ENCODE assay signal across 10 mouse cellular contexts in the genomic region with DNA sequence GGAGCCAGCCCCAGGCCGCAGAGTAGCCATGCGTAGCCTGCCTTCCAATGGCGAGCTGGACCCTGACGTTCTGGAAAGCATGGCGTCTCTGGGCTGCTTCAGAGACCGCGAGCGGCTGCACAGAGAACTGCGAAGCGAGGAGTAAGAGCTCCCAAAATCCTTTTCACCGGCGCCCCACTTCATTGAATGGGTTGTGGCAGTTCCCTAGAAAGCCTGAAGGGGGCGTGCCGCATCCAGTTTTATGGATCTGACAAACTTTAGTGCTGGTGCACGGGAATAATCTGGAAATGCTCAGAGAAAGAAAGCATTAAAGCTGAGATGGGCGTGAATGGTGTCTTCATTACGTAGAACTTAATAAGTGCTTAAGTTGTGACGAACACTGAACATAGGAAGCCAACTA. TPM values are rescaled to one million over a fixed set of nuclear protein-coding genes. Genes with fewer than 3 reads are reported as not detected.
A peak's percentile ranks its signal among the peaks of the same experiment; 100 is the strongest.
DNase-seq lines count a peak whose midpoint lies in the region; ATAC-seq and TF ChIP-seq lines count a peak whose summit lies in the region.
"Had no signal": no experiment of that assay in that cellular context is flagged by ENCODE, and none has a peak within 500 bp of the region (broad histone marks: within the 10 kb centered on the region; RNA-seq: fewer than 3 reads in every experiment).

No protein-coding gene starts in this region.

- DNase-seq in kidney, adult 2 months: peak; percentile 39
- DNase-seq in CH12.LX (ENCODE audit: extremely low read depth): peak; percentile 32
- no peak for DNase-seq in Patski (ENCODE audit: low read depth, low spot score)
- peak; percentile 62 for DNase-seq in embryo, embryonic 10 days (ENCODE audit: low spot score)
- no peak for DNase-seq in liver, adult 2 months (ENCODE audit: extremely low read depth, low read depth, low spot score)
- DNase-seq in urinary bladder, postnatal 10 days (ENCODE audit: low spot score): no peak

- no peak overlapping the region for H3K9ac ChIP-seq in kidney, embryonic 16.5 days (replicated peaks; ENCODE audit: low read length)
- no peak overlapping the region for H3K9ac ChIP-seq in CH12.LX (ENCODE audit: insufficient read depth, low read depth)
- H3K9ac ChIP-seq in liver, adult 2 months (ENCODE audit: low read depth, low read length): peak overlapping the region; percentile 15; the same call in 1 of the 2 replicates
- H3K9ac ChIP-seq: embryonic facial prominence, embryonic 15.5 days; lung, embryonic 15.5 days had no signal

- no peaks in the 10 kb centered on the region for H3K4me1 ChIP-seq in kidney, adult 2 months (ENCODE audit: control insufficient read depth, insufficient read depth, low read length)
- H3K4me1 ChIP-seq in kidney, embryonic 16.5 days (ENCODE audit: insufficient read depth, low read length): no peaks in the 10 kb centered on the region
- H3K4me1 ChIP-seq in CH12.LX (ENCODE audit: control insufficient read depth in 1 of 2, insufficient read depth in 2 of 2): no peaks in the 10 kb centered on the region
- H3K4me1 ChIP-seq in liver, adult 2 months (ENCODE audit: control insufficient read depth, insufficient read depth, low read length): no peaks in the 10 kb centered on the region
- H3K4me1 ChIP-seq in olfactory bulb, adult 2 months (ENCODE audit: control insufficient read depth, insufficient read depth, low read length): peaks cover 3% of the 10 kb centered on the region; the same call in 1 of the 2 replicates
- H3K4me1 ChIP-seq: lung, embryonic 15.5 days had no signal

- no peak for ATAC-seq in kidney, embryonic 16.5 days (ENCODE audit: low FRiP score, low TSS enrichment)
- ATAC-seq in Patski: no peak

- dilution Hi-C loops in CH12.LX (cut with MboI; ENCODE audit: extremely low pct_ligation_motif_present, extremely low pct_unique_long_range_greater_than_20kb, low sequenced_read_pairs): no loop called here

- no peak for TF ChIP-seq EP300 in CH12.LX (IDR thresholded peaks at IDR 0.05; ENCODE audit: low read length)

- CTCF ChIA-PET in Patski (lab: Charles Lee): interaction anchor here (1.0 to 1.9 kb wide), 7 partner anchors 10 to 102 kb away, joined by 3 to 7 read pairs (median 4); a partner anchor contains a TSS

- no peak for TF ChIP-seq POLR2A in kidney, adult 2 months (IDR thresholded peaks at IDR 0.05; ENCODE audit: low read depth, low read length)
- no peak for TF ChIP-seq POLR2A in CH12.LX (IDR thresholded peaks at IDR 0.05; ENCODE audit: low read depth, low read length)
- TF ChIP-seq POLR2A in liver, adult 2 months (IDR thresholded peaks at IDR 0.05; ENCODE audit: extremely low read depth, insufficient read depth, low read length): no peak
- TF ChIP-seq POLR2A in olfactory bulb, adult 2 months (IDR thresholded peaks at IDR 0.05; ENCODE audit: insufficient read depth, low read depth, low read length): no peak

- peak; percentile 61 for TF ChIP-seq CTCF in kidney, adult 2 months (conservative IDR thresholded peaks at IDR 0.05; ENCODE audit: insufficient read depth, insufficient read length, low read depth, low read length)
- TF ChIP-seq CTCF in CH12.LX (conservative IDR thresholded peaks at IDR 0.05 in 1 of 2, IDR thresholded peaks at IDR 0.05 in 1 of 2; ENCODE audit: low read depth in 2 of 2, low read length in 2 of 2) (peak; percentile 24 to 67; a peak in 3 of 4 replicates), Patski (IDR thresholded peaks at IDR 0.05) (peak; percentile 80)
- peak; percentile 64; the same call in 1 of the 2 replicates for TF ChIP-seq CTCF in liver, adult 2 months (IDR thresholded peaks at IDR 0.05; ENCODE audit: low read depth, low read length)
- TF ChIP-seq CTCF in olfactory bulb, adult 2 months (IDR thresholded peaks at IDR 0.05; ENCODE audit: insufficient read depth, low read depth, low read length): peak; percentile 47; the same call in 1 of the 2 replicates

- H3K27ac ChIP-seq in kidney, adult 2 months (ENCODE audit: insufficient read depth, low read depth, low read length): no peak overlapping the region
- no peak overlapping the region for H3K27ac ChIP-seq in kidney, embryonic 16.5 days (ENCODE audit: low read length)
- H3K27ac ChIP-seq in CH12.LX (ENCODE audit: insufficient read depth, low read depth): no peak overlapping the region
- H3K27ac ChIP-seq in liver, adult 2 months (replicated peaks; ENCODE audit: insufficient read depth, low read depth, low read length): no peak overlapping the region
- H3K27ac ChIP-seq in olfactory bulb, adult 2 months (ENCODE audit: insufficient read depth, low read depth, low read length): no peak overlapping the region
- H3K27ac ChIP-seq: embryonic facial prominence, embryonic 15.5 days; lung, embryonic 15.5 days had no signal

- no peaks in the 10 kb centered on the region for H3K27me3 ChIP-seq in kidney, adult 2 months (replicated peaks; ENCODE audit: control insufficient read depth, insufficient read depth, low read length)
- no peaks in the 10 kb centered on the region for H3K27me3 ChIP-seq in kidney, embryonic 16.5 days (ENCODE audit: insufficient read depth, low read length)
- H3K27me3 ChIP-seq in CH12.LX (replicated peaks) (no peaks in the 10 kb centered on the region), Patski (no peaks in the 10 kb centered on the region)
- H3K27me3 ChIP-seq in liver, adult 2 months (ENCODE audit: control insufficient read depth, insufficient read depth, low read length): no peaks in the 10 kb centered on the region
- H3K27me3 ChIP-seq: embryonic facial prominence, embryonic 15.5 days; lung, embryonic 15.5 days had no signal

- H3K9me3 ChIP-seq in kidney, embryonic 16.5 days (ENCODE audit: low read length): no peaks in the 10 kb centered on the region
- H3K9me3 ChIP-seq in CH12.LX (replicated peaks; ENCODE audit: low read length): no peaks in the 10 kb centered on the region
- H3K9me3 ChIP-seq: embryonic facial prominence, embryonic 15.5 days; lung, embryonic 15.5 days had no signal

- H3K4me2 ChIP-seq in kidney, embryonic 16.5 days (replicated peaks; ENCODE audit: low read depth, low read length): no peak overlapping the region
- no peak overlapping the region for H3K4me2 ChIP-seq in CH12.LX (ENCODE audit: insufficient read depth, low read depth, poor library complexity, severe bottlenecking)
- H3K4me2 ChIP-seq: embryonic facial prominence, embryonic 15.5 days; lung, embryonic 15.5 days had no signal

- POLR2A ChIA-PET in Patski (lab: Charles Lee): interaction anchor here (0.6 kb wide), 1 partner anchor 58 kb away, joined by 3 read pairs; no protein-coding TSS in a partner anchor

- no peaks in the 10 kb centered on the region for H3K79me2 ChIP-seq in CH12.LX (replicated peaks; ENCODE audit: control insufficient read depth, extremely low read depth, insufficient read depth, poor library complexity, severe bottlenecking)
- H3K79me2 ChIP-seq in liver, adult 2 months (ENCODE audit: control insufficient read depth, insufficient read depth, low read length): no peaks in the 10 kb centered on the region

- H3K4me3 ChIP-seq in kidney, adult 2 months (ENCODE audit: insufficient read depth, low read depth, low read length): no peak overlapping the region
- no peak overlapping the region for H3K4me3 ChIP-seq in kidney, embryonic 16.5 days (ENCODE audit: low read length)
- no peak overlapping the region for H3K4me3 ChIP-seq in CH12.LX (replicated peaks in 1 of 3; ENCODE audit: low read depth in 2 of 3, low read length in 2 of 3, poor library complexity in 1 of 3)
- no peak overlapping the region for H3K4me3 ChIP-seq in liver, adult 2 months (ENCODE audit: insufficient read depth, low read depth, low read length)
- no peak overlapping the region for H3K4me3 ChIP-seq in olfactory bulb, adult 2 months (ENCODE audit: insufficient read depth, low read depth, low read length)
- H3K4me3 ChIP-seq: embryonic facial prominence, embryonic 15.5 days; lung, embryonic 15.5 days had no signal

- in situ Hi-C loops in CH12.LX (cut with MboI; ENCODE audit: low pct_ligation_motif_present, low pct_unique_long_range_greater_than_20kb, low sequenced_read_pairs): loop anchor here (10.0 kb wide), 1 partner anchor 80 kb away; a partner anchor contains a TSS
- in situ Hi-C loops in Patski (cut with MboI; ENCODE audit: low pct_unique_long_range_greater_than_20kb): loop anchor here (5.0 kb wide), 1 partner anchor 92 kb away; no protein-coding TSS in a partner anchor

- TF ChIP-seq RAD21 in CH12.LX (IDR thresholded peaks at IDR 0.05; ENCODE audit: low read depth, low read length): peak; percentile 61

- 49% methylated on average over 18 of the region's 18 CpGs for WGBS in kidney, adult 2 months
- WGBS in kidney, embryonic 16.5 days: 46% methylated on average over 18 of the region's 18 CpGs
- 48% methylated on average over 18 of the region's 18 CpGs for WGBS in liver, adult 2 months
- WGBS in olfactory bulb, adult 2 months: 55% methylated on average over 18 of the region's 18 CpGs

- no peaks in the 10 kb centered on the region for H3K36me3 ChIP-seq in kidney, adult 2 months (ENCODE audit: control insufficient read depth, insufficient read depth, low read length)
- peaks cover 27% of the 10 kb centered on the region for H3K36me3 ChIP-seq in kidney, embryonic 16.5 days (ENCODE audit: insufficient read depth, low read length)
- no peaks in the 10 kb centered on the region for H3K36me3 ChIP-seq in CH12.LX (replicated peaks in 1 of 2; ENCODE audit: control insufficient read depth in 1 of 2, insufficient read depth in 1 of 2, low read length in 1 of 2)
- no peaks in the 10 kb centered on the region for H3K36me3 ChIP-seq in liver, adult 2 months (ENCODE audit: control insufficient read depth, insufficient read depth, low read length)

RNA-seq across cellular contexts. Expression of a gene that starts 14.7 kb away (rescaled TPM):
- 1.7 and 2.3 TPM in 2 replicates for polyA plus RNA-seq in kidney, adult 2 months (2012; rRNA removed)
- 1.2 and 1.3 TPM in 2 replicates for polyA plus RNA-seq in kidney, embryonic 16.5 days (2015; fragmentation: Nextera tagmentation; extraction: Ambion mirVana)
- total RNA-seq in CH12.LX (2012; rRNA removed) (0.21 and 0.25 TPM in 2 replicates), CH12.LX (2014; rRNA removed) (not detected in 2 replicates)
- polyA plus RNA-seq in CH12.LX (2012; ENCODE audit: insufficient read length, low read depth) (not detected in 2 replicates), Patski (2021) (27.9 TPM)
- 0.07 and 0.09 TPM in 2 replicates for total RNA-seq in liver, adult 2 months (2014; rRNA removed)
- polyA plus RNA-seq in liver, adult 2 months (2012; rRNA removed): 0.27 and 0.40 TPM in 2 replicates
- polyA plus RNA-seq in olfactory bulb, adult 2 months (2012; ENCODE audit: insufficient read depth, insufficient read length, low replicate concordance, missing spikeins): not detected in 2 replicates

RNA-seq across cellular contexts. Expression of a gene that starts 20.0 kb away (rescaled TPM):
- polyA plus RNA-seq in kidney, adult 2 months (2012; rRNA removed): 0.57 and 0.59 TPM in 2 replicates
- 0.07 and 0.08 TPM in 2 replicates for polyA plus RNA-seq in kidney, embryonic 16.5 days (2015; fragmentation: Nextera tagmentation; extraction: Ambion mirVana)
- total RNA-seq in CH12.LX (2012; rRNA removed): 0.04 TPM in 1 of 2 replicates, not detected in the other
- 0.15 TPM in 1 of 2 replicates, not detected in the other for total RNA-seq in CH12.LX (2014; rRNA removed)
- 0.12 and 0.17 TPM in 2 replicates for polyA plus RNA-seq in CH12.LX (2012; ENCODE audit: insufficient read length, low read depth)
- polyA plus RNA-seq in Patski (2021): 0.14 TPM
- 0.07 and 0.28 TPM in 2 replicates for total RNA-seq in liver, adult 2 months (2014; rRNA removed)
- 0.19 and 0.44 TPM in 2 replicates for polyA plus RNA-seq in liver, adult 2 months (2012; rRNA removed)
- not detected in 2 replicates for polyA plus RNA-seq in olfactory bulb, adult 2 months (2012; ENCODE audit: insufficient read depth, insufficient read length, low replicate concordance, missing spikeins)

RNA-seq across cellular contexts. Expression of a gene that starts 20.2 kb away (rescaled TPM):
- 36.6 and 39.4 TPM in 2 replicates for polyA plus RNA-seq in kidney, adult 2 months (2012; rRNA removed)
- polyA plus RNA-seq in kidney, embryonic 16.5 days (2015; fragmentation: Nextera tagmentation; extraction: Ambion mirVana): 114 and 118 TPM in 2 replicates
- total RNA-seq in CH12.LX (2012; rRNA removed) (131 and 136 TPM in 2 replicates), CH12.LX (2014; rRNA removed) (92.3 and 98.8 TPM in 2 replicates)
- polyA plus RNA-seq in CH12.LX (2012; ENCODE audit: insufficient read length, low read depth) (82.7 and 90.6 TPM in 2 replicates), Patski (2021) (80.2 TPM)
- 18.2 and 25.5 TPM in 2 replicates for total RNA-seq in liver, adult 2 months (2014; rRNA removed)
- polyA plus RNA-seq in liver, adult 2 months (2012; rRNA removed): 27.3 and 30.6 TPM in 2 replicates
- polyA plus RNA-seq in olfactory bulb, adult 2 months (2012; ENCODE audit: insufficient read depth, insufficient read length, low replicate concordance, missing spikeins): not detected in 2 replicates

RNA-seq across cellular contexts. Expression of a gene that starts 34.8 kb away (rescaled TPM):
- polyA plus RNA-seq in kidney, adult 2 months (2012; rRNA removed): 83.2 and 101 TPM in 2 replicates
- polyA plus RNA-seq in kidney, embryonic 16.5 days (2015; fragmentation: Nextera tagmentation; extraction: Ambion mirVana): 99.3 and 104 TPM in 2 replicates
- 27.4 and 41.2 TPM in 2 replicates for total RNA-seq in CH12.LX (2012; rRNA removed)
- 41.3 and 44.0 TPM in 2 replicates for total RNA-seq in CH12.LX (2014; rRNA removed)
- polyA plus RNA-seq in CH12.LX (2012; ENCODE audit: insufficient read length, low read depth): 46.7 and 52.4 TPM in 2 replicates
- 58.6 TPM for polyA plus RNA-seq in Patski (2021)
- 7.8 and 9.5 TPM in 2 replicates for total RNA-seq in liver, adult 2 months (2014; rRNA removed)
- polyA plus RNA-seq in liver, adult 2 months (2012; rRNA removed): 23.5 and 35.1 TPM in 2 replicates
- not detected in 2 replicates for polyA plus RNA-seq in olfactory bulb, adult 2 months (2012; ENCODE audit: insufficient read depth, insufficient read length, low replicate concordance, missing spikeins)

RNA-seq across cellular contexts. Expression of a gene that starts 46.3 kb away (rescaled TPM):
- 103 and 109 TPM in 2 replicates for polyA plus RNA-seq in kidney, adult 2 months (2012; rRNA removed)
- 3.2 and 5.2 TPM in 2 replicates for polyA plus RNA-seq in kidney, embryonic 16.5 days (2015; fragmentation: Nextera tagmentation; extraction: Ambion mirVana)
- total RNA-seq in CH12.LX (2012; rRNA removed) (85.6 and 91.2 TPM in 2 replicates), CH12.LX (2014; rRNA removed) (53.0 and 59.2 TPM in 2 replicates)
- polyA plus RNA-seq in CH12.LX (2012; ENCODE audit: insufficient read length, low read depth) (108 and 118 TPM in 2 replicates), Patski (2021) (82.6 TPM)
- total RNA-seq in liver, adult 2 months (2014; rRNA removed): 47.6 and 54.2 TPM in 2 replicates
- polyA plus RNA-seq in liver, adult 2 months (2012; rRNA removed): 77.5 and 79.2 TPM in 2 replicates
- polyA plus RNA-seq in olfactory bulb, adult 2 months (2012; ENCODE audit: insufficient read depth, insufficient read length, low replicate concordance, missing spikeins): 310 and 891 TPM in 2 replicates

Comparison
In these comparisons a context has a peak if more than half of its experiments do, and no peak if none do; other contexts are left out.
1. DNase-seq: peak in kidney, adult 2 months (single experiment), CH12.LX (single experiment) and embryo, embryonic 10 days (single experiment); none in Patski (single experiment), liver, adult 2 months (single experiment) and urinary bladder, postnatal 10 days (single experiment).
2. RNA of a gene that starts 20.2 kb away (polyA plus RNA-seq): 114 to 118 TPM in kidney, embryonic 16.5 days, 82.7 to 90.6 TPM in CH12.LX, 80.2 TPM in Patski (single experiment), 36.6 to 39.4 TPM in kidney, adult 2 months and 27.3 to 30.6 TPM in liver, adult 2 months; not detected in olfactory bulb, adult 2 months; every median in the first group is over 10 times any median in the second.
3. Peak in every context shown above with its lines, with median percentiles within 50 percentile points of each other: CTCF ChIP-seq.